Comparison of ENCODE assay signal across 11 mouse cellular contexts in genomic region chr17:46453302-46453948, GRCm38 (mm10). TPM values are rescaled to one million over a fixed set of nuclear protein-coding genes. Genes with fewer than 3 reads are reported as not detected.
DNase-seq lines count a peak whose midpoint lies in the region; ATAC-seq and TF ChIP-seq lines count a peak whose summit lies in the region.
"Had no signal": no experiment of that assay in that cellular context is flagged by ENCODE, and none has a peak within 500 bp of the region (broad histone marks: within the 10 kb centered on the region; RNA-seq: fewer than 3 reads in every experiment).

No protein-coding gene starts in this region.

- no peak overlapping the region for H3K4me3 ChIP-seq in heart, embryonic 11.5 days (ENCODE audit: low read depth, low read length)
- 0 out of 2 replicates have a peak overlapping the region, but pooled peaks have one; percentile 36 for H3K4me3 ChIP-seq in forebrain, embryonic 12.5 days (replicated peaks)
- H3K4me3 ChIP-seq in kidney, embryonic 16.5 days (ENCODE audit: low read length): no peak overlapping the region
- no peak overlapping the region for H3K4me3 ChIP-seq in midbrain, postnatal 0 days (ENCODE audit: low read depth, low read length)

- peak overlapping the region; percentile 81 for H3K4me2 ChIP-seq in heart, embryonic 11.5 days
- peak overlapping the region; percentile 72 for H3K4me2 ChIP-seq in forebrain, embryonic 12.5 days
- H3K4me2 ChIP-seq in kidney, embryonic 16.5 days (replicated peaks; ENCODE audit: low read depth, low read length): peak overlapping the region; percentile 64; the same call in 1 of the 2 replicates
- peak overlapping the region; percentile 57 for H3K4me2 ChIP-seq in midbrain, postnatal 0 days (ENCODE audit: low read depth, low read length, poor library complexity, severe bottlenecking)

- no peak overlapping the region for H3K27ac ChIP-seq in heart, embryonic 11.5 days (ENCODE audit: low read depth, low read length)
- 0 out of 2 replicates have a peak overlapping the region, but pooled peaks have one; percentile 65 for H3K27ac ChIP-seq in forebrain, embryonic 12.5 days
- no peak overlapping the region for H3K27ac ChIP-seq in kidney, embryonic 16.5 days (ENCODE audit: low read length)
- H3K27ac ChIP-seq in midbrain, postnatal 0 days (ENCODE audit: low read depth, low read length): no peak overlapping the region
- H3K27ac ChIP-seq: embryonic facial prominence, embryonic 15.5 days had no signal

- no peaks in the 10 kb centered on the region for H3K36me3 ChIP-seq in heart, embryonic 11.5 days (ENCODE audit: control insufficient read depth, insufficient read depth, low read length)
- 0 out of 2 replicates have a peak, but pooled peaks cover 4% of the 10 kb centered on the region for H3K36me3 ChIP-seq in forebrain, embryonic 12.5 days (replicated peaks)
- no peaks in the 10 kb centered on the region for H3K36me3 ChIP-seq in kidney, embryonic 16.5 days (ENCODE audit: insufficient read depth, low read length)
- peaks cover 4% of the 10 kb centered on the region; the same call in 1 of the 2 replicates for H3K36me3 ChIP-seq in midbrain, postnatal 0 days (ENCODE audit: insufficient read depth, low read length)
- H3K36me3 ChIP-seq: embryonic facial prominence, embryonic 15.5 days had no signal

- 6% methylated on average over 13 of the region's 13 CpGs for WGBS in heart, embryonic 11.5 days (ENCODE audit: insufficient replicate concordance)
- 6% methylated on average over 13 of the region's 13 CpGs for WGBS in forebrain, embryonic 12.5 days
- 3% methylated on average over 13 of the region's 13 CpGs for WGBS in kidney, embryonic 16.5 days
- 11% methylated on average over 13 of the region's 13 CpGs for WGBS in midbrain, postnatal 0 days

- H3K9me3 ChIP-seq in heart, embryonic 11.5 days (replicated peaks; ENCODE audit: control insufficient read depth, low read length): no peaks in the 10 kb centered on the region
- no peaks in the 10 kb centered on the region for H3K9me3 ChIP-seq in forebrain, embryonic 12.5 days
- H3K9me3 ChIP-seq in kidney, embryonic 16.5 days (ENCODE audit: low read length): no peaks in the 10 kb centered on the region
- H3K9me3 ChIP-seq in midbrain, postnatal 0 days (ENCODE audit: low read length): no peaks in the 10 kb centered on the region
- H3K9me3 ChIP-seq: embryonic facial prominence, embryonic 15.5 days had no signal

- no peak for DNase-seq in heart, adult 9 months (ENCODE audit: low spot score in 2 of 2)
- no peak for DNase-seq in midbrain, postnatal 0 days (ENCODE audit: low spot score)
- DNase-seq in right cerebral cortex, postnatal 25 days: no peak
- no peak for DNase-seq in lung, postnatal 14 days
- no peak for DNase-seq in gastrocnemius, postnatal 14 days

- intact Hi-C loops in gastrocnemius, postnatal 14 days (cut with DNase I; ENCODE audit: low total_unique reads): no loop called here

- no peak for ATAC-seq in heart, embryonic 11.5 days (replicated peaks; ENCODE audit: insufficient number of reproducible peaks, low FRiP score, low TSS enrichment)
- 0 out of 2 replicates have a peak, but pooled peaks have one; percentile 3 for ATAC-seq in forebrain, embryonic 12.5 days (ENCODE audit: low FRiP score)
- no peak for ATAC-seq in kidney, embryonic 16.5 days (ENCODE audit: low FRiP score, low TSS enrichment)
- no peak for ATAC-seq in midbrain, postnatal 0 days (ENCODE audit: low FRiP score)
- ATAC-seq: lung, postnatal 0 days had no signal

- H3K9ac ChIP-seq in heart, embryonic 11.5 days (ENCODE audit: low read depth, low read length): no peak overlapping the region
- no peak overlapping the region for H3K9ac ChIP-seq in forebrain, embryonic 12.5 days
- no peak overlapping the region for H3K9ac ChIP-seq in kidney, embryonic 16.5 days (replicated peaks; ENCODE audit: low read length)
- H3K9ac ChIP-seq in midbrain, postnatal 0 days (replicated peaks; ENCODE audit: low read length, poor library complexity, severe bottlenecking): no peak overlapping the region
- H3K9ac ChIP-seq: embryonic facial prominence, embryonic 15.5 days had no signal

- peaks cover 30% of the 10 kb centered on the region for H3K4me1 ChIP-seq in heart, embryonic 11.5 days (ENCODE audit: control insufficient read depth, insufficient read depth, low read length)
- peaks cover 36% of the 10 kb centered on the region for H3K4me1 ChIP-seq in forebrain, embryonic 12.5 days
- H3K4me1 ChIP-seq in kidney, embryonic 16.5 days (ENCODE audit: insufficient read depth, low read length): peaks cover 26% of the 10 kb centered on the region
- peaks cover 13% of the 10 kb centered on the region; the same call in 1 of the 2 replicates for H3K4me1 ChIP-seq in midbrain, postnatal 0 days (ENCODE audit: insufficient read depth, low read length)

- no peak for TF ChIP-seq CTCF in midbrain, postnatal 0 days (IDR thresholded peaks at IDR 0.05)

- peaks cover 53% of the 10 kb centered on the region for H3K27me3 ChIP-seq in heart, embryonic 11.5 days (ENCODE audit: control insufficient read depth, insufficient read depth, low read length)
- H3K27me3 ChIP-seq in forebrain, embryonic 12.5 days: peaks cover 51% of the 10 kb centered on the region
- H3K27me3 ChIP-seq in kidney, embryonic 16.5 days (ENCODE audit: insufficient read depth, low read length): peaks cover 52% of the 10 kb centered on the region
- no peaks in the 10 kb centered on the region for H3K27me3 ChIP-seq in midbrain, postnatal 0 days (ENCODE audit: insufficient read depth, low read length)

RNA-seq across cellular contexts. Expression of gene Slc22a7, which starts 15.2 kb away (rescaled TPM):
- 0.20 TPM in 1 of 2 replicates, not detected in the other for polyA plus RNA-seq in heart, embryonic 11.5 days (2014; fragmentation: Nextera tagmentation; extraction: Ambion mirVana)
- 0.14 TPM in 1 of 2 replicates, not detected in the other for polyA plus RNA-seq in forebrain, embryonic 12.5 days (2016; fragmentation: Nextera tagmentation; extraction: Ambion mirVana)
- 0.15 and 0.32 TPM in 2 replicates for polyA plus RNA-seq in kidney, embryonic 16.5 days (2015; fragmentation: Nextera tagmentation; extraction: Ambion mirVana)
- 0.93 TPM in 1 of 2 replicates, not detected in the other for total RNA-seq in midbrain, postnatal 0 days (2014; rRNA removed)
- polyA plus RNA-seq in midbrain, postnatal 0 days (2015; fragmentation: Nextera tagmentation; extraction: Ambion mirVana): 0.20 TPM in 1 of 2 replicates, not detected in the other
- total RNA-seq in gastrocnemius, postnatal 14 days (2021): not detected
- polyA plus RNA-seq: lung, postnatal 0 days; stomach, embryonic 16.5 days had no signal

RNA-seq across cellular contexts. Expression of gene Crip3, which starts 24.7 kb away (rescaled TPM):
- polyA plus RNA-seq in heart, embryonic 11.5 days (2014; fragmentation: Nextera tagmentation; extraction: Ambion mirVana): 0.39 and 0.97 TPM in 2 replicates
- polyA plus RNA-seq in forebrain, embryonic 12.5 days (2016; fragmentation: Nextera tagmentation; extraction: Ambion mirVana): 0.79 and 0.91 TPM in 2 replicates
- 0.54 and 0.68 TPM in 2 replicates for polyA plus RNA-seq in kidney, embryonic 16.5 days (2015; fragmentation: Nextera tagmentation; extraction: Ambion mirVana)
- total RNA-seq in midbrain, postnatal 0 days (2014; rRNA removed): 2.0 and 3.0 TPM in 2 replicates
- 1.5 and 2.1 TPM in 2 replicates for polyA plus RNA-seq in midbrain, postnatal 0 days (2015; fragmentation: Nextera tagmentation; extraction: Ambion mirVana)
- 1 to 10 TPM in 1 of 2 experiments, under 1 TPM in 1; 0.78 to 1.7 TPM for total RNA-seq in gastrocnemius, postnatal 14 days (2021)

RNA-seq across cellular contexts. Expression of gene Ttbk1, which starts 34.0 kb away (rescaled TPM):
- 0.04 and 0.07 TPM in 2 replicates for polyA plus RNA-seq in heart, embryonic 11.5 days (2014; fragmentation: Nextera tagmentation; extraction: Ambion mirVana)
- polyA plus RNA-seq in forebrain, embryonic 12.5 days (2016; fragmentation: Nextera tagmentation; extraction: Ambion mirVana): 4.0 and 5.0 TPM in 2 replicates
- 0.15 and 0.23 TPM in 2 replicates for polyA plus RNA-seq in kidney, embryonic 16.5 days (2015; fragmentation: Nextera tagmentation; extraction: Ambion mirVana)
- total RNA-seq in midbrain, postnatal 0 days (2014; rRNA removed): 46.8 and 50.1 TPM in 2 replicates
- 5.4 and 6.1 TPM in 2 replicates for polyA plus RNA-seq in midbrain, postnatal 0 days (2015; fragmentation: Nextera tagmentation; extraction: Ambion mirVana)
- 1 to 10 TPM; 3.3 to 4.6 TPM for total RNA-seq in gastrocnemius, postnatal 14 days (2021)

RNA-seq across cellular contexts. Expression of gene Dnph1, which starts 43.1 kb away (rescaled TPM):
- 27.9 and 28.4 TPM in 2 replicates for polyA plus RNA-seq in heart, embryonic 11.5 days (2014; fragmentation: Nextera tagmentation; extraction: Ambion mirVana)
- polyA plus RNA-seq in forebrain, embryonic 12.5 days (2016; fragmentation: Nextera tagmentation; extraction: Ambion mirVana): 68.3 and 71.7 TPM in 2 replicates
- polyA plus RNA-seq in kidney, embryonic 16.5 days (2015; fragmentation: Nextera tagmentation; extraction: Ambion mirVana): 56.5 and 60.3 TPM in 2 replicates
- 4.0 and 4.1 TPM in 2 replicates for total RNA-seq in midbrain, postnatal 0 days (2014; rRNA removed)
- 10.2 and 10.4 TPM in 2 replicates for polyA plus RNA-seq in midbrain, postnatal 0 days (2015; fragmentation: Nextera tagmentation; extraction: Ambion mirVana)
- total RNA-seq in gastrocnemius, postnatal 14 days (2021): 1 to 10 TPM; 4.8 to 6.3 TPM
